Mouse (Mus musculus) liver, embryonic 14.5 days (tissue): ENCODE data around the gene Ctdnep1. TPM values are rescaled to one million over a fixed set of nuclear protein-coding genes. Genes with fewer than 3 reads are reported as not detected.
"Not testable (repeated sequence)": the region's sequence is repeated elsewhere in the genome, so short reads cannot be mapped to it uniquely, and the experiment has no call there.

Experiments
- ATAC-seq: fragments of 200-750 bp; cut with Nextera tagmentation; 2 replicates; pipeline ENCODE4 v1.8.0; 2017; ENCODE audit warnings: moderate number of reproducible peaks, mild to moderate bottlenecking, moderate library complexity; ENCODE audit not compliant: insufficient read depth
- DNase-seq, 3 experiments: peaks; one replicate each; pipeline ENCODE4 v3.0.0-alpha.2; 2012 to 2013; ENCODE audit warnings: low read depth in 3 of 3, low spot score in 3 of 3
- H3K27ac ChIP-seq: fragments of 300-500 bp; sonication (generic); 2 replicates; pipeline ENCODE4 v1.5.1; 2014; ENCODE audit warnings: moderate library complexity, mild to moderate bottlenecking, control low read depth, inconsistent platforms
- H3K27me3 ChIP-seq: fragments of 300-500 bp; sonication (generic); 2 replicates; pipeline ENCODE4 v1.6.1; 2014; ENCODE audit warnings: mild to moderate bottlenecking, low read length, moderate library complexity; ENCODE audit not compliant: control insufficient read depth, insufficient read depth
- H3K36me3 ChIP-seq: fragments of 300-500 bp; sonication (generic); replicated peaks from 2 replicates; pipeline ENCODE4 v1.6.1; 2014; ENCODE audit warnings: low read depth; ENCODE audit not compliant: control insufficient read depth, insufficient read depth
- H3K4me1 ChIP-seq, 2 experiments: fragments of 200-500 bp in 1 of 2; fragments of 300-500 bp in 1 of 2; sonication (generic) in 1 of 2; replicated peaks; 2 replicates each; pipeline ENCODE4 v1.6.1; 2012 to 2014; ENCODE audit warnings: antibody characterized with exemption in 1 of 2, inconsistent platforms in 1 of 2, low read length in 1 of 2; ENCODE audit not compliant: control insufficient read depth in 2 of 2, insufficient read depth in 2 of 2
- H3K4me2 ChIP-seq: fragments of 300-500 bp; sonication (generic); 2 replicates; pipeline ENCODE4 v1.6.1; 2014; ENCODE audit warnings: low read depth, mild to moderate bottlenecking, control low read depth, moderate library complexity
- H3K4me3 ChIP-seq, 2 experiments: fragments of 200-500 bp in 1 of 2; fragments of 300-500 bp in 1 of 2; sonication (generic) in 1 of 2; 2 replicates each; pipeline ENCODE4 v1.5.1; 2012 to 2014; ENCODE audit warnings: low read depth in 2 of 2, low read length in 2 of 2, mild to moderate bottlenecking in 2 of 2, control low read depth in 1 of 2, inconsistent platforms in 1 of 2, moderate library complexity in 1 of 2; ENCODE audit not compliant: insufficient read depth in 1 of 2
- H3K9ac ChIP-seq: fragments of 300-500 bp; sonication (generic); replicated peaks from 2 replicates; pipeline ENCODE4 v1.6.1; 2014; ENCODE audit warnings: mild to moderate bottlenecking, control low read depth, moderate library complexity
- H3K9me3 ChIP-seq: fragments of 300-500 bp; sonication (generic); 2 replicates; pipeline ENCODE4 v1.6.1; 2016; ENCODE audit warnings: low read length, mixed read lengths; ENCODE audit not compliant: control insufficient read depth
- CTCF ChIP-seq: IDR thresholded peaks from 2 replicates; pipeline ENCODE4 v1.5.1; 2016; ENCODE audit warnings: antibody characterized with exemption, low read depth, control low read depth
- EP300 ChIP-seq: IDR thresholded peaks from 2 replicates; pipeline ENCODE4 v1.6.1; 2016; ENCODE audit warnings: antibody characterized with exemption, low read depth
- WGBS: fragments of 180-500 bp; shearing (Covaris S2); extraction: QIAGEN DNeasy Blood & Tissue Kit; methylation state at CpG from one replicate; pipeline ENCODE4 v1.1.7; 2014; ENCODE audit not compliant: insufficient replicate concordance; 5-methylcytosine and 5-hydroxymethylcytosine counted together
- polyA plus RNA-seq, 2 experiments: library from polyadenylated mRNA; depleted of rRNA in 1 of 2; stranded (reverse) in 1 of 2; unstranded in 1 of 2; fragments of >200 nt; fragmentation: Nextera tagmentation in 1 of 2; extraction: Ambion mirVana in 1 of 2; gene quantifications; 2 replicates each; pipeline versions ENCODE4 v1.2.1 to v1.2.3; 2012 to 2014

Gene Ctdnep1
- polyA plus RNA-seq, 2 experiments, result 9.7 to 32.3 TPM

- Histone ChIP-seq H3K4me3 (no peak overlapping the region), H3K9me3 (no peaks in the 10 kb centered on the region), H3K4me2 (peak overlapping the region; percentile 61), H3K4me1 (peaks cover 8 to 9% of the 10 kb centered on the region in 2 experiments), H3K36me3 (peaks cover 16% of the 10 kb centered on the region), H3K27me3 (no peaks in the 10 kb centered on the region), H3K9ac (no peak overlapping the region), H3K27ac (no peak overlapping the region)
- ATAC-seq (no peak), DNase-seq (no peak)
- TF ChIP-seq CTCF, result no peak
- no peak for TF ChIP-seq EP300
- 62% methylated on average over 5 of the region's 5 CpGs for WGBS
Measured at GRCm38 (mm10) chr11:70014051-70014450, 33.1 kb downstream of the Ctdnep1 start.

GRCm38 (mm10) chr11:70014880-70015558 is 34.1 kb downstream of the Ctdnep1 start, which contains the start of gene Acadvl:
Gene Acadvl, minus strand, starts transcription at chr11:70015411.
- Histone ChIP-seq H3K4me3 (peak within 1 kb of the TSS; percentile 73 to 79), H3K9ac (peak within 1 kb of the TSS; percentile 88), H3K27ac (peak within 1 kb of the TSS; percentile 14), H3K36me3 (peaks cover 10% of the 10 kb centered on the region), H3K27me3 (no peaks in the 10 kb centered on the region), H3K4me2 (peak within 1 kb of the TSS; percentile 61), H3K4me1 (peaks cover 8 to 9% of the 10 kb centered on the region in 2 experiments), H3K9me3 (no peaks in the 10 kb centered on the region)
- ATAC-seq (peak; percentile 89), DNase-seq (peak; percentile 71 to 83 (median 78))
- peak; percentile 62 for TF ChIP-seq CTCF
- no peak for TF ChIP-seq EP300
- under 1% methylated on average over 35 of the region's 35 CpGs for WGBS

GRCm38 (mm10) chr11:70015677-70016076 is 34.7 kb downstream of the Ctdnep1 start:
- no peak for DNase-seq
- H3K4me1 ChIP-seq, result peaks cover 8 to 13% of the 10 kb centered on the region in 2 experiments
- 54% methylated on average over 6 of the region's 6 CpGs for whole genome bisulfite sequencing

GRCm38 (mm10) chr11:70016177-70016576 is 35.2 kb downstream of the Ctdnep1 start:
- H3K4me3 ChIP-seq, DNase-seq, H3K4me2 ChIP-seq, ATAC-seq, H3K36me3 ChIP-seq, H3K9ac ChIP-seq, H3K27ac ChIP-seq, H3K27me3 ChIP-seq, H3K9me3 ChIP-seq: not testable (repeated sequence)
- 76% methylated on average over 2 of the region's 2 CpGs for WGBS
- peaks cover 13 to 15% of the 10 kb centered on the region in 2 experiments for H3K4me1 ChIP-seq

More at GRCm38 (mm10) chr11:70015677-70016076, 34.7 kb downstream of the Ctdnep1 start:
- Histone ChIP-seq H3K27me3 (no peaks in the 10 kb centered on the region), H3K27ac (no peak overlapping the region), H3K4me2 (peak overlapping the region; percentile 61), H3K9me3 (no peaks in the 10 kb centered on the region), H3K36me3 (peaks cover 10% of the 10 kb centered on the region), H3K9ac (no peak overlapping the region), H3K4me3 (peak overlapping the region in 1 of 2 experiments; percentile 73; a peak in 2 of 4 replicates)
- no peak for ATAC-seq
- TF ChIP-seq CTCF (no peak), EP300 (no peak)

GRCm38 (mm10) chr11:70016669-70017068 is 35.7 kb downstream of the Ctdnep1 start, which contains the start of gene Dlg4:
Gene Dlg4, plus strand, starts transcription at chr11:70016942.
- H3K9me3 ChIP-seq, result no peaks in the 10 kb centered on the region
- ATAC-seq, result no peak
- peaks cover 14 to 16% of the 10 kb centered on the region in 2 experiments for H3K4me1 ChIP-seq
- H3K9ac ChIP-seq, result no peak within 1 kb of the TSS
- H3K27ac ChIP-seq, result no peak within 1 kb of the TSS
- H3K4me2 ChIP-seq, result peak within 1 kb of the TSS; percentile 61
- peaks cover 3% of the 10 kb centered on the region for H3K36me3 ChIP-seq
- no peak within 1 kb of the TSS for H3K4me3 ChIP-seq
- no peak for DNase-seq
- TF ChIP-seq EP300 (no peak), CTCF (no peak)
- H3K27me3 ChIP-seq, result no peaks in the 10 kb centered on the region
- 54% methylated on average over 3 of the region's 3 CpGs for WGBS
